24 mouse cellular contexts compared by ENCODE assay signal in genomic region chr5:29211980-29212555, GRCm38 (mm10). TPM values are rescaled to one million over a fixed set of nuclear protein-coding genes. Genes with fewer than 3 reads are reported as not detected.
DNase-seq lines count a peak whose midpoint lies in the region; ATAC-seq and TF ChIP-seq lines count a peak whose summit lies in the region.
"Had no signal": no experiment of that assay in that cellular context is flagged by ENCODE, and none has a peak within 500 bp of the region (broad histone marks: within the 10 kb centered on the region; RNA-seq: fewer than 3 reads in every experiment).

No protein-coding gene starts in this region.

- H3K4me2 ChIP-seq in intestine, embryonic 14.5 days (ENCODE audit: low read length), result no peak overlapping the region
- H3K4me2 ChIP-seq in intestine, postnatal 0 days (replicated peaks; ENCODE audit: low read depth), result no peak overlapping the region
- no peak overlapping the region for H3K4me2 ChIP-seq in stomach, embryonic 15.5 days
- H3K4me2 ChIP-seq in forebrain, embryonic 12.5 days, result no peak overlapping the region
- H3K4me2 ChIP-seq: heart, embryonic 13.5 days; hindbrain, embryonic 12.5 days; hindbrain, embryonic 15.5 days had no signal

- no peaks in the 10 kb centered on the region for H3K4me1 ChIP-seq in intestine, embryonic 14.5 days (replicated peaks; ENCODE audit: control insufficient read depth, insufficient read depth, low read length)
- H3K4me1 ChIP-seq in intestine, postnatal 0 days (replicated peaks; ENCODE audit: control insufficient read depth, insufficient read depth, low read length), result 0 out of 2 replicates have a peak, but pooled peaks cover 2% of the 10 kb centered on the region
- H3K4me1 ChIP-seq in stomach, embryonic 15.5 days, result no peaks in the 10 kb centered on the region
- no peaks in the 10 kb centered on the region for H3K4me1 ChIP-seq in forebrain, embryonic 12.5 days
- H3K4me1 ChIP-seq: forebrain, embryonic 10.5 days; hindbrain, embryonic 12.5 days; hindbrain, embryonic 15.5 days had no signal

- peak; percentile 21 for DNase-seq in ZHBTc4 (ENCODE audit: low read depth, low spot score)
- no peak for DNase-seq in intestine, embryonic 14.5 days (ENCODE audit: low spot score)
- no peak for DNase-seq in layer of hippocampus, postnatal 14 days (ENCODE audit: low spot score in 2 of 2)
- DNase-seq in left cerebral cortex, adult 11 months (ENCODE audit: low spot score), result no peak
- DNase-seq: adrenal gland, postnatal 10 days; adrenal gland, postnatal 36 days; cerebellum, adult 18-20 months; cerebellum, adult 9-10 months; cerebellum, postnatal 14 days; forebrain, postnatal 0 days; gastrocnemius, adult 2 months; gastrocnemius, postnatal 14 days; heart, adult 18-20 months; heart, postnatal 14 days had no signal

- 29% methylated on average over 4 of the region's 4 CpGs for WGBS in intestine, embryonic 14.5 days
- WGBS in intestine, postnatal 0 days, result 20% methylated on average over 4 of the region's 4 CpGs
- 34% methylated on average over 4 of the region's 4 CpGs for WGBS in stomach, embryonic 15.5 days
- 75% methylated on average over 4 of the region's 4 CpGs for WGBS in forebrain, embryonic 12.5 days

- no peaks in the 10 kb centered on the region for H3K27me3 ChIP-seq in intestine, embryonic 14.5 days (replicated peaks; ENCODE audit: control insufficient read depth, insufficient read depth, low read length)
- H3K27me3 ChIP-seq in intestine, postnatal 0 days (replicated peaks; ENCODE audit: control insufficient read depth, insufficient read depth, low read length), result no peaks in the 10 kb centered on the region
- H3K27me3 ChIP-seq in stomach, embryonic 15.5 days (replicated peaks), result no peaks in the 10 kb centered on the region
- H3K27me3 ChIP-seq in forebrain, embryonic 12.5 days, result no peaks in the 10 kb centered on the region
- H3K27me3 ChIP-seq: heart, embryonic 13.5 days; hindbrain, embryonic 12.5 days; hindbrain, embryonic 15.5 days had no signal

- TF ChIP-seq CTCF in intestine, postnatal 0 days (IDR thresholded peaks at IDR 0.05; ENCODE audit: low read depth), result no peak

- H3K9me3 ChIP-seq in intestine, embryonic 14.5 days (ENCODE audit: control insufficient read depth, low read length), result no peaks in the 10 kb centered on the region
- H3K9me3 ChIP-seq in intestine, postnatal 0 days (ENCODE audit: control insufficient read depth), result no peaks in the 10 kb centered on the region
- H3K9me3 ChIP-seq in stomach, embryonic 15.5 days, result no peaks in the 10 kb centered on the region
- H3K9me3 ChIP-seq in forebrain, embryonic 12.5 days, result no peaks in the 10 kb centered on the region
- H3K9me3 ChIP-seq: forebrain, embryonic 10.5 days; heart, embryonic 13.5 days; hindbrain, embryonic 12.5 days; hindbrain, embryonic 15.5 days had no signal

- H3K9ac ChIP-seq in intestine, embryonic 14.5 days (ENCODE audit: low read length), result no peak overlapping the region
- no peak overlapping the region for H3K9ac ChIP-seq in intestine, postnatal 0 days (ENCODE audit: low read depth, low read length)
- H3K9ac ChIP-seq in stomach, embryonic 15.5 days, result no peak overlapping the region
- H3K9ac ChIP-seq in forebrain, embryonic 12.5 days, result no peak overlapping the region
- H3K9ac ChIP-seq: forebrain, postnatal 0 days; heart, embryonic 13.5 days; hindbrain, embryonic 12.5 days; hindbrain, embryonic 15.5 days had no signal

- peaks cover under 1% of the 10 kb centered on the region; the same call in 1 of the 2 replicates for H3K36me3 ChIP-seq in intestine, embryonic 14.5 days (ENCODE audit: control insufficient read depth, insufficient read depth, low read length)
- no peaks in the 10 kb centered on the region for H3K36me3 ChIP-seq in intestine, postnatal 0 days (ENCODE audit: control insufficient read depth, insufficient read depth)
- no peaks in the 10 kb centered on the region for H3K36me3 ChIP-seq in stomach, embryonic 15.5 days
- no peaks in the 10 kb centered on the region for H3K36me3 ChIP-seq in forebrain, embryonic 12.5 days (replicated peaks)
- H3K36me3 ChIP-seq: forebrain, embryonic 10.5 days; heart, embryonic 13.5 days; hindbrain, embryonic 12.5 days; hindbrain, embryonic 15.5 days had no signal

- ATAC-seq in intestine, embryonic 14.5 days (replicated peaks; ENCODE audit: low FRiP score, low TSS enrichment, low read depth), result peak; percentile 97
- ATAC-seq in intestine, postnatal 0 days, result peak; percentile 98
- peak; percentile 58; the same call in 1 of the 2 replicates for ATAC-seq in stomach, embryonic 15.5 days (ENCODE audit: insufficient read depth, low FRiP score, low read depth)
- ATAC-seq in forebrain, embryonic 12.5 days (ENCODE audit: low FRiP score), result no peak
- ATAC-seq: CD4-positive, CD25-positive, alpha-beta regulatory T cell, adult 4 months; forebrain, embryonic 14.5 days; forebrain, postnatal 0 days had no signal

- H3K27ac ChIP-seq in intestine, embryonic 14.5 days (ENCODE audit: low read depth), result no peak overlapping the region
- peak overlapping the region; percentile 15 for H3K27ac ChIP-seq in intestine, postnatal 0 days (ENCODE audit: low read depth, low read length)
- H3K27ac ChIP-seq in stomach, embryonic 15.5 days, result no peak overlapping the region
- no peak overlapping the region for H3K27ac ChIP-seq in forebrain, embryonic 12.5 days
- H3K27ac ChIP-seq: forebrain, embryonic 10.5 days; gastrocnemius, adult 2 months; heart, embryonic 13.5 days; hindbrain, embryonic 12.5 days; hindbrain, embryonic 15.5 days had no signal

- no peak overlapping the region for H3K4me3 ChIP-seq in intestine, embryonic 14.5 days (ENCODE audit: low read depth, low read length)
- H3K4me3 ChIP-seq in intestine, postnatal 0 days (ENCODE audit: low read depth, low read length), result no peak overlapping the region
- H3K4me3 ChIP-seq in stomach, embryonic 15.5 days (replicated peaks), result no peak overlapping the region
- no peak overlapping the region for H3K4me3 ChIP-seq in forebrain, embryonic 12.5 days (replicated peaks)
- H3K4me3 ChIP-seq: forebrain, embryonic 10.5 days; gastrocnemius, adult 2 months; heart, embryonic 13.5 days; hindbrain, embryonic 12.5 days; hindbrain, embryonic 15.5 days had no signal

RNA-seq across cellular contexts. Expression of gene Rnf32, which starts 16.3 kb away (rescaled TPM):
- 10.5 and 11.1 TPM in 2 replicates for polyA plus RNA-seq in intestine, embryonic 14.5 days (2014; fragmentation: Nextera tagmentation; extraction: Ambion mirVana)
- polyA plus RNA-seq in intestine, postnatal 0 days (2015; fragmentation: Nextera tagmentation; extraction: Ambion mirVana), result 4.0 and 4.6 TPM in 2 replicates
- polyA plus RNA-seq in stomach, embryonic 15.5 days (2015; fragmentation: Nextera tagmentation; extraction: Ambion mirVana), result 7.8 and 8.2 TPM in 2 replicates
- total RNA-seq in layer of hippocampus, postnatal 14 days (2021), result 10 to 100 TPM; 17.2 to 17.5 TPM
- polyA plus RNA-seq in forebrain, embryonic 12.5 days (2016; fragmentation: Nextera tagmentation; extraction: Ambion mirVana), result 9.2 and 9.4 TPM in 2 replicates
- total RNA-seq: MEL had no signal
